Mouse (Mus musculus) cerebral cortex, adult 2 months (tissue): Measurements from ENCODE around the gene Slc24a2.

Source experiments
- WGBS: fragments of 180-500 bp; shearing (Covaris S2); methylation state at CpG from one replicate; pipeline ENCODE4 v1.1.7; 2018; 5-methylcytosine and 5-hydroxymethylcytosine counted together

The Slc24a2 gene

GRCm38 (mm10) chr4:86953519-86953918, 276.8 kb downstream of the Slc24a2 start:
- 32% methylated on average over 5 of the region's 5 CpGs for WGBS

GRCm38 (mm10) chr4:86948794-86949193, 281.5 kb downstream of the Slc24a2 start:
- 92% methylated on average over 1 of the region's 1 CpGs for WGBS

GRCm38 (mm10) chr4:86943296-86943695, 287.0 kb downstream of the Slc24a2 start:
- 77% methylated on average over 6 of the region's 6 CpGs for WGBS

- WGBS, result 76% methylated on average over 6 of the region's 6 CpGs
Measured at GRCm38 (mm10) chr4:86942656-86943055, 287.6 kb downstream of the Slc24a2 start.

GRCm38 (mm10) chr4:86936706-86937105, 293.6 kb downstream of the Slc24a2 start:
- WGBS, result 69% methylated on average over 3 of the region's 3 CpGs

GRCm38 (mm10) chr4:86936217-86936616, 294.1 kb downstream of the Slc24a2 start:
- 96% methylated on average over 9 of the region's 9 CpGs for WGBS
